Mouse (Mus musculus) limb, embryonic 12.5 days (tissue): ENCODE data around the gene Trpm1. TPM values are rescaled to one million over a fixed set of nuclear protein-coding genes. Genes with fewer than 3 reads are reported as not detected.

Source experiments
- ATAC-seq: fragments of 200-750 bp; cut with Nextera tagmentation; 2 replicates; pipeline ENCODE4 v1.8.0; 2017; ENCODE audit warnings: low read depth, moderate TSS enrichment; ENCODE audit not compliant: insufficient number of reproducible peaks, insufficient read depth, low FRiP score, low TSS enrichment
- H3K27ac ChIP-seq: fragments of 300-500 bp; sonication (generic); 2 replicates; pipeline ENCODE4 v1.5.1; 2016; ENCODE audit warnings: mild to moderate bottlenecking, moderate library complexity
- H3K27me3 ChIP-seq: fragments of 300-500 bp; sonication (generic); 2 replicates; pipeline ENCODE4 v1.6.1; 2016; ENCODE audit warnings: mild to moderate bottlenecking, moderate library complexity
- H3K36me3 ChIP-seq: fragments of 300-500 bp; sonication (generic); 2 replicates; pipeline ENCODE4 v1.6.1; 2016; ENCODE audit warnings: mild to moderate bottlenecking, moderate library complexity
- H3K4me1 ChIP-seq: fragments of 300-500 bp; sonication (generic); replicated peaks from 2 replicates; pipeline ENCODE4 v1.6.1; 2016
- H3K4me2 ChIP-seq: fragments of 300-500 bp; sonication (generic); 2 replicates; pipeline ENCODE4 v1.6.1; 2016; ENCODE audit warnings: mild to moderate bottlenecking, moderate library complexity
- H3K4me3 ChIP-seq: fragments of 300-500 bp; sonication (generic); replicated peaks from 2 replicates; pipeline ENCODE4 v1.5.1; 2016; ENCODE audit warnings: mild to moderate bottlenecking
- H3K9ac ChIP-seq: fragments of 300-500 bp; sonication (generic); replicated peaks from 2 replicates; pipeline ENCODE4 v1.6.1; 2016; ENCODE audit warnings: mild to moderate bottlenecking, moderate library complexity
- H3K9me3 ChIP-seq: fragments of 300-500 bp; sonication (generic); 2 replicates; pipeline ENCODE4 v1.6.1; 2016; ENCODE audit warnings: mild to moderate bottlenecking, moderate library complexity
- WGBS: fragments of 180-500 bp; shearing (Covaris S2); methylation state at CpG from one replicate; pipeline ENCODE4 v1.1.7; 2016; 5-methylcytosine and 5-hydroxymethylcytosine counted together
- polyA plus RNA-seq: library from polyadenylated mRNA; unstranded; fragments of >200 nt; fragmentation: Nextera tagmentation; extraction: Ambion mirVana; gene quantifications from 2 replicates; pipeline ENCODE4 v1.2.1, GENCODE M21; 2016

The Trpm1 gene
- polyA plus RNA-seq, 1 experiment from 2014 or later: 0.68 TPM

GRCm38 (mm10) chr7:64217428-64217827, 63.8 kb downstream of the Trpm1 start:
- Histone ChIP-seq H3K4me3 (no peak overlapping the region), H3K27me3 (no peaks in the 10 kb centered on the region), H3K27ac (no peak overlapping the region), H3K4me2 (no peak overlapping the region), H3K9ac (no peak overlapping the region), H3K4me1 (no peaks in the 10 kb centered on the region), H3K9me3 (no peaks in the 10 kb centered on the region), H3K36me3 (no peaks in the 10 kb centered on the region)
- 90% methylated on average over 7 of the region's 7 CpGs for WGBS
- ATAC-seq: no peak

GRCm38 (mm10) chr7:64219765-64220164, 66.1 kb downstream of the Trpm1 start:
- ATAC-seq: no peak
- H3K4me3 ChIP-seq: no peak overlapping the region
- no peaks in the 10 kb centered on the region for H3K36me3 ChIP-seq
- H3K4me1 ChIP-seq: no peaks in the 10 kb centered on the region
- H3K27ac ChIP-seq: no peak overlapping the region
- H3K9ac ChIP-seq: no peak overlapping the region
- H3K9me3 ChIP-seq: no peaks in the 10 kb centered on the region
- no peak overlapping the region for H3K4me2 ChIP-seq
- WGBS: 72% methylated on average over 7 of the region's 7 CpGs
- H3K27me3 ChIP-seq: no peaks in the 10 kb centered on the region

GRCm38 (mm10) chr7:64223215-64223614, 69.6 kb downstream of the Trpm1 start:
- H3K4me3 ChIP-seq: no peak overlapping the region
- no peaks in the 10 kb centered on the region for H3K9me3 ChIP-seq
- H3K27me3 ChIP-seq: no peaks in the 10 kb centered on the region
- no peak overlapping the region for H3K9ac ChIP-seq
- no peak overlapping the region for H3K27ac ChIP-seq
- H3K36me3 ChIP-seq: no peaks in the 10 kb centered on the region
- 85% methylated on average over 5 of the region's 5 CpGs for WGBS
- ATAC-seq: no peak
- no peak overlapping the region for H3K4me2 ChIP-seq
- H3K4me1 ChIP-seq: no peaks in the 10 kb centered on the region

- 92% methylated on average over 27 of the region's 27 CpGs for WGBS
- no peak overlapping the region for H3K27ac ChIP-seq
- no peak for ATAC-seq
Measured at GRCm38 (mm10) chr7:64226339-64227194, 72.9 kb downstream of the Trpm1 start.

GRCm38 (mm10) chr7:64227586-64227985, 74.0 kb downstream of the Trpm1 start:
- no peak overlapping the region for H3K27ac ChIP-seq
- no peaks in the 10 kb centered on the region for H3K4me1 ChIP-seq
- no peak overlapping the region for H3K9ac ChIP-seq
- H3K4me2 ChIP-seq: no peak overlapping the region
- no peak overlapping the region for H3K4me3 ChIP-seq
- no peaks in the 10 kb centered on the region for H3K36me3 ChIP-seq
- no peaks in the 10 kb centered on the region for H3K9me3 ChIP-seq
- ATAC-seq: no peak
- H3K27me3 ChIP-seq: no peaks in the 10 kb centered on the region
- WGBS: 83% methylated on average over 5 of the region's 5 CpGs

More at GRCm38 (mm10) chr7:64226339-64227194, 72.9 kb downstream of the Trpm1 start:
- no peaks in the 10 kb centered on the region for H3K4me1 ChIP-seq
- no peaks in the 10 kb centered on the region for H3K9me3 ChIP-seq
- no peak overlapping the region for H3K4me3 ChIP-seq
- no peaks in the 10 kb centered on the region for H3K36me3 ChIP-seq
- H3K9ac ChIP-seq: no peak overlapping the region
- H3K27me3 ChIP-seq: no peaks in the 10 kb centered on the region
- no peak overlapping the region for H3K4me2 ChIP-seq

GRCm38 (mm10) chr7:64228300-64228699, 74.7 kb downstream of the Trpm1 start:
- H3K9me3 ChIP-seq: no peaks in the 10 kb centered on the region
- no peak overlapping the region for H3K4me2 ChIP-seq
- H3K4me3 ChIP-seq: no peak overlapping the region
- 88% methylated on average over 2 of the region's 2 CpGs for WGBS
- no peak overlapping the region for H3K27ac ChIP-seq
- H3K27me3 ChIP-seq: no peaks in the 10 kb centered on the region
- no peaks in the 10 kb centered on the region for H3K4me1 ChIP-seq
- no peak for ATAC-seq
- no peaks in the 10 kb centered on the region for H3K36me3 ChIP-seq
- no peak overlapping the region for H3K9ac ChIP-seq

- no peak overlapping the region for H3K4me2 ChIP-seq
- no peak overlapping the region for H3K4me3 ChIP-seq
- H3K9me3 ChIP-seq: no peaks in the 10 kb centered on the region
- no peaks in the 10 kb centered on the region for H3K27me3 ChIP-seq
- WGBS: 82% methylated on average over 8 of the region's 8 CpGs
- no peak overlapping the region for H3K27ac ChIP-seq
- H3K4me1 ChIP-seq: no peaks in the 10 kb centered on the region
- no peaks in the 10 kb centered on the region for H3K36me3 ChIP-seq
- ATAC-seq: no peak
- no peak overlapping the region for H3K9ac ChIP-seq
Measured at GRCm38 (mm10) chr7:64229911-64230310, 76.3 kb downstream of the Trpm1 start.

- ATAC-seq: no peak
- H3K9me3 ChIP-seq: no peaks in the 10 kb centered on the region
- H3K4me1 ChIP-seq: no peaks in the 10 kb centered on the region
- no peak overlapping the region for H3K4me2 ChIP-seq
- H3K4me3 ChIP-seq: no peak overlapping the region
- H3K27ac ChIP-seq: no peak overlapping the region
- H3K36me3 ChIP-seq: no peaks in the 10 kb centered on the region
- WGBS: 97% methylated on average over 1 of the region's 1 CpGs
- H3K9ac ChIP-seq: no peak overlapping the region
- H3K27me3 ChIP-seq: no peaks in the 10 kb centered on the region
Measured at GRCm38 (mm10) chr7:64231001-64231400, 77.4 kb downstream of the Trpm1 start.

- Histone ChIP-seq H3K4me3 (no peak overlapping the region), H3K27ac (no peak overlapping the region), H3K9me3 (no peaks in the 10 kb centered on the region), H3K36me3 (no peaks in the 10 kb centered on the region), H3K4me1 (no peaks in the 10 kb centered on the region), H3K4me2 (no peak overlapping the region), H3K27me3 (no peaks in the 10 kb centered on the region), H3K9ac (no peak overlapping the region)
- WGBS: 66% methylated on average over 2 of the region's 2 CpGs
- no peak for ATAC-seq
Measured at GRCm38 (mm10) chr7:64231996-64232395, 78.4 kb downstream of the Trpm1 start.

GRCm38 (mm10) chr7:64234310-64234820, 80.7 kb downstream of the Trpm1 start:
- H3K27ac ChIP-seq: no peak overlapping the region
- H3K4me2 ChIP-seq: no peak overlapping the region
- 83% methylated on average over 5 of the region's 5 CpGs for WGBS
- H3K36me3 ChIP-seq: no peaks in the 10 kb centered on the region
- no peaks in the 10 kb centered on the region for H3K4me1 ChIP-seq
- H3K4me3 ChIP-seq: no peak overlapping the region
- no peak for ATAC-seq
- no peaks in the 10 kb centered on the region for H3K9me3 ChIP-seq
- no peak overlapping the region for H3K9ac ChIP-seq
- peaks cover 9% of the 10 kb centered on the region; the same call in 1 of the 2 replicates for H3K27me3 ChIP-seq

- H3K36me3 ChIP-seq: no peaks in the 10 kb centered on the region
- no peaks in the 10 kb centered on the region for H3K9me3 ChIP-seq
- no peak overlapping the region for H3K4me2 ChIP-seq
- H3K27me3 ChIP-seq: peaks cover 12% of the 10 kb centered on the region; the same call in 1 of the 2 replicates
- 84% methylated on average over 4 of the region's 4 CpGs for WGBS
- no peaks in the 10 kb centered on the region for H3K4me1 ChIP-seq
- no peak overlapping the region for H3K4me3 ChIP-seq
- H3K27ac ChIP-seq: no peak overlapping the region
- ATAC-seq: no peak
- H3K9ac ChIP-seq: no peak overlapping the region
Measured at GRCm38 (mm10) chr7:64236521-64236920, 82.9 kb downstream of the Trpm1 start.
